Mouse (Mus musculus): ENCODE measurements around the gene Sim2. TPM values are rescaled to one million over a fixed set of nuclear protein-coding genes. Genes with fewer than 3 reads are reported as not detected.

The Sim2 gene
- total and polyA plus RNA-seq, 2 experiments from 2014 or later = 0.05 TPM; not detected in 1

DNA sequence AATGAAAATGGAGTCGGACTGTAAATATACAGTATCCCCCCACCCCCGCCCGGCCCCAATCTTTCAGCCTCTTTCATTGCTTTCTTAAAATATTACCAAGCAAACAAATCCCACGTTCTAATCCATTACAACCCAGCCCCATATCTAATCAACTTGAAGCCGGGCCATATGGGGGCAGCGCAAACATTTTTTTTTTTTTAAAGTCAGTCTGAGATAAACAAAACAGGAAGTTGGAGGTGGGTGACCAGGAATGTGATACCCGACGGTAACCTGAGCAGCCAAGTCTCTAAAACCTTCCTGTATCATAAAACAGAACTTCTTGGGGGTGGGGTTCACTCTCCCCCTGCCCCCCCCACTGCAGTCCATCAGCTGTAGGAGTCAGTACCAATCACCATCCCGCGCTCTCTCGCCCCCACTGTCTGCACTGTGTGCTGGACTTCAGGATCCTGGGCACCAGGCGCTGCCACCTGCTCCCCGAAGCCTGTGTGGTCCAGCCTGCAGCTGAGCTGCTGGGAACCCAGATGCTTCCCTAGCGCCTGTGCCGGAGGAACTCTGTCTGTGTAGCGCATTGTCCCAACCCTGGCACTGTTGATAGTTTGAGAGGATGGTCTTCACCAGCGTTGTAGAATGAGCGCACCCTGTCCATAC is 43.5 kb upstream of the Sim2 start:
- peaks cover 4% of the 10 kb centered on the region; the same call in 1 of the 2 replicates for H3K4me1 ChIP-seq (ENCODE audit: insufficient read depth, low read length)
- peak overlapping the region; percentile 8; the same call in 1 of the 2 replicates for H3K4me3 ChIP-seq (ENCODE audit: low read depth, low read length)
- H3K27me3 ChIP-seq (ENCODE audit: insufficient read depth, low read length) = peaks cover 19% of the 10 kb centered on the region
- ATAC-seq (ENCODE audit: low FRiP score) (0 out of 2 replicates have a peak, but pooled peaks have one; percentile 31), DNase-seq (ENCODE audit: low spot score) (peak; percentile 37)
- H3K36me3 ChIP-seq (ENCODE audit: insufficient read depth, low read length) = no peaks in the 10 kb centered on the region
- no peak overlapping the region for H3K9ac ChIP-seq (replicated peaks; ENCODE audit: low read length, poor library complexity, severe bottlenecking)
- H3K4me2 ChIP-seq (ENCODE audit: low read depth, low read length, poor library complexity, severe bottlenecking) = peak overlapping the region; percentile 32; the same call in 1 of the 2 replicates
- no peak overlapping the region for H3K27ac ChIP-seq (ENCODE audit: low read depth, low read length)
- TF ChIP-seq CTCF (IDR thresholded peaks at IDR 0.05) = no peak
- WGBS = 22% methylated on average over 18 of the region's 18 CpGs
- H3K9me3 ChIP-seq (ENCODE audit: low read length) = no peaks in the 10 kb centered on the region

DNA sequence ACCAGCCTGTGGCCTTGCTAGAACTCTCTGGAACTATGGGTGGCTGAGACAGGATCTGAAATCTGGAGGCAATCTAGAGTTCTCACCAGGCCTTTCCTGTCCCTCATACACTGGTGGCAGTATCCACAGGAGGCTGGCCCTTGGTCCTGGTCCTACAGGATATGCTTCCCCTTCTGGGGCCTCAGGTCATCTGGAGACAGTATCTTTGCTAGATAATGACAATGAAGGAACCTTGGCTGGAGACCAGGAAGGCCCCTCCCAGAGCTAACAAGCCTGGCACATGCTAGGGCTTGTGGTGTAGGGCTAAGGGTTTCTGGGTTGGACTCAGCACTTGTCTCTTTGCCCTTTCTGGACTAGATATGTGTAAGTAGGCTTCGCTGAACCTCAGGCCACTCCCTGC is 40.9 kb upstream of the Sim2 start:
- H3K36me3 ChIP-seq (ENCODE audit: insufficient read depth, low read length) = no peaks in the 10 kb centered on the region
- H3K27me3 ChIP-seq (ENCODE audit: insufficient read depth, low read length) = peaks cover 19% of the 10 kb centered on the region
- H3K9me3 ChIP-seq (ENCODE audit: low read length) = no peaks in the 10 kb centered on the region
- H3K9ac ChIP-seq (replicated peaks; ENCODE audit: low read length, poor library complexity, severe bottlenecking) = no peak overlapping the region
- no peak overlapping the region for H3K27ac ChIP-seq (ENCODE audit: low read depth, low read length)
- H3K4me1 ChIP-seq (ENCODE audit: insufficient read depth, low read length) = peaks cover 4% of the 10 kb centered on the region; the same call in 1 of the 2 replicates
- ATAC-seq (ENCODE audit: low FRiP score) (no peak), DNase-seq (ENCODE audit: low spot score) (no peak)
- TF ChIP-seq CTCF (IDR thresholded peaks at IDR 0.05) = no peak
- WGBS = 94% methylated on average over 1 of the region's 1 CpGs
- no peak overlapping the region for H3K4me3 ChIP-seq (ENCODE audit: low read depth, low read length)
- H3K4me2 ChIP-seq (ENCODE audit: low read depth, low read length, poor library complexity, severe bottlenecking) = no peak overlapping the region

DNA sequence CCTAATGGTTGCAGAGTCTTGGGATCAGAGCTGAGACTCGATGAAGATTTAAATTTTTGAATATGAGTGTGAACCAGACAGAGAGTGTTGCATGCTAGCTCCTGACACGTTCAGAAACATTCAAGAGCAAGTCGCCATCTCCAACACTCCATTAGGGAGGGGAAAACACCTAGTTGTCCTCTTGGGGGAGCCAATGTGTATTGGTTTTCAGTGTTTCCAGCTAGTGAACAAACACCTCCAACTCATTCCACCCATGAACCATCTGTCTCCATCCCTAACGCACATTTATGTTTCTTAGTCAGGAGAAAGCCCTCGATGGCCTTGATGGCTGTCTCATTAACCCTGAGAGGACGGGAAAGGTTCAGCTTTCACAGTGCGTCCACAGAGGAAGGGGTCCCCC is 39.7 kb upstream of the Sim2 start:
- 0 out of 2 replicates have a peak, but pooled peaks have one; percentile 15 for TF ChIP-seq CTCF (IDR thresholded peaks at IDR 0.05)
- 61% methylated on average over 7 of the region's 7 CpGs for WGBS
- peaks cover 11% of the 10 kb centered on the region for H3K27me3 ChIP-seq (ENCODE audit: insufficient read depth, low read length)
- DNase-seq (ENCODE audit: low spot score) (no peak), ATAC-seq (ENCODE audit: low FRiP score) (no peak)
- H3K4me1 ChIP-seq (ENCODE audit: insufficient read depth, low read length) = peaks cover 4% of the 10 kb centered on the region; the same call in 1 of the 2 replicates
- no peaks in the 10 kb centered on the region for H3K36me3 ChIP-seq (ENCODE audit: insufficient read depth, low read length)
- no peaks in the 10 kb centered on the region for H3K9me3 ChIP-seq (ENCODE audit: low read length)
- H3K4me3 ChIP-seq (ENCODE audit: low read depth, low read length) = no peak overlapping the region
- H3K4me2 ChIP-seq (ENCODE audit: low read depth, low read length, poor library complexity, severe bottlenecking) = no peak overlapping the region
- H3K27ac ChIP-seq (ENCODE audit: low read depth, low read length) = no peak overlapping the region
- no peak overlapping the region for H3K9ac ChIP-seq (replicated peaks; ENCODE audit: low read length, poor library complexity, severe bottlenecking)

DNA sequence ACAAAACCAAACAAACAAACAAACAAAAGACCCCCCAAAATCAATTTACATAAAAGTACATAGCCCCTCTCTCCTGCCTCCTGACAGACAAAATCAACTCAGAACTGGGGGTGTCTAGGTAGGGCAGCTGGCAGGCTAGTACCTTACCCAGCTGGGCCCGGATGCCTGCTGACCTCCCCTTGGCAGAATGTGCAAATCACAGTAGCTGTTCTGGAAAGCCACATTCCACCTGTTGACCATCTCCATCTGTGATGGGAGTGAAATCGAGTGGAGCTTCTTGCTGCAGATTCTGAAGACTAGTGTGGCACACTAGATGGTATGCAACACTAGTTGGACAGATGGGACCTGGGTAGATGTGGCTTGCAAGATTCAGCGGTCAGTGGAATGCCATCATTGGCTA is 34.4 kb upstream of the Sim2 start:
- DNase-seq (ENCODE audit: low spot score) (peak; percentile 58), ATAC-seq (ENCODE audit: low FRiP score) (no peak)
- TF ChIP-seq CTCF (IDR thresholded peaks at IDR 0.05) = no peak
- H3K9ac ChIP-seq (replicated peaks; ENCODE audit: low read length, poor library complexity, severe bottlenecking) = no peak overlapping the region
- H3K4me3 ChIP-seq (ENCODE audit: low read depth, low read length) = no peak overlapping the region
- H3K4me2 ChIP-seq (ENCODE audit: low read depth, low read length, poor library complexity, severe bottlenecking) = no peak overlapping the region
- H3K27me3 ChIP-seq (ENCODE audit: insufficient read depth, low read length) = no peaks in the 10 kb centered on the region
- H3K9me3 ChIP-seq (ENCODE audit: low read length) = no peaks in the 10 kb centered on the region
- H3K36me3 ChIP-seq (ENCODE audit: insufficient read depth, low read length) = no peaks in the 10 kb centered on the region
- H3K27ac ChIP-seq (ENCODE audit: low read depth, low read length) = no peak overlapping the region
- 85% methylated on average over 3 of the region's 3 CpGs for WGBS
- no peaks in the 10 kb centered on the region for H3K4me1 ChIP-seq (ENCODE audit: insufficient read depth, low read length)

DNA sequence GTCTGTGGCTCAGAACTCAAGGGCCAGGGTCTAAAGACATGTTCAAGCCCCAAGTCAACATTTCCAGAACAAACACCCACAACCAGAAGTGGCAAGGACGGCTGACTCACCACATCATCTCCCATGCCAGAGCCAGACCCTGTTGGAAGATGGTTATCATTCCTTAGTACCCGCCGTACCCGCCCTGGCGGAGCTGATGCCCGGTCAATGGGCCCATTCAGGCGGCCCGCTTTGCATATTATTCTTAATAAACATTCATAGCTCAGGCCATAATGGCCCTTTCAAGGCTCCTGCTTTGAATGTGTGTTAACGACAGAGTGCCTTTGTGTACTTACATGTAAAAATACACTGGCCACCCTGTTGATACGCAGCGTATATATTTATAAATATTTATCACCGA is 29.6 kb upstream of the Sim2 start:
- TF ChIP-seq CTCF (IDR thresholded peaks at IDR 0.05) = no peak
- Histone ChIP-seq H3K4me1 (ENCODE audit: insufficient read depth, low read length) (no peaks in the 10 kb centered on the region), H3K4me2 (ENCODE audit: low read depth, low read length, poor library complexity, severe bottlenecking) (no peak overlapping the region), H3K27ac (ENCODE audit: low read depth, low read length) (no peak overlapping the region), H3K4me3 (ENCODE audit: low read depth, low read length) (no peak overlapping the region), H3K9me3 (ENCODE audit: low read length) (no peaks in the 10 kb centered on the region), H3K36me3 (ENCODE audit: insufficient read depth, low read length) (no peaks in the 10 kb centered on the region), H3K27me3 (ENCODE audit: insufficient read depth, low read length) (no peaks in the 10 kb centered on the region), H3K9ac (replicated peaks; ENCODE audit: low read length, poor library complexity, severe bottlenecking) (no peak overlapping the region)
- DNase-seq (ENCODE audit: low spot score) (no peak), ATAC-seq (ENCODE audit: low FRiP score) (no peak)
- WGBS = 73% methylated on average over 12 of the region's 12 CpGs

DNA sequence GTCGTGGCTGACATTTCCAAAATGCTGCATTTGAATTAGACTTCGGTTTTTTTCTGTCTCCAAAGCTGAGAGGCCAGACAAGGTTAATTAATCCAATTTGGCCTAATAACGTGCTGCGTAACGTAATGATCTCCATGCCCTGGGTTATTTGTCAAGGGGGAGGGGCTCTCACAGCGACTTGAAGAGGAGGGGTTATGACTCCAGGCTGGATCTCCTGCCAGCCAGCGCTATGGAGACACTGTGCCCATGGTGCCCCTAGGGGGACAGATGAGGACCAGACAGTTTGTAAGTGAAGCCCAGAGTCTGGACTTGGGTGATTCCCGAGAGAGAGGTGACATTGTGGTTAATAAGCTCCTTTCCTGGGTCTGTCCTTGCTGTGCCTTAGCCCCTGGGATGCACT is 29.2 kb upstream of the Sim2 start:
- ATAC-seq (ENCODE audit: low FRiP score) (no peak), DNase-seq (ENCODE audit: low spot score) (peak; percentile 12)
- no peaks in the 10 kb centered on the region for H3K36me3 ChIP-seq (ENCODE audit: insufficient read depth, low read length)
- H3K4me3 ChIP-seq (ENCODE audit: low read depth, low read length) = no peak overlapping the region
- H3K4me2 ChIP-seq (ENCODE audit: low read depth, low read length, poor library complexity, severe bottlenecking) = no peak overlapping the region
- WGBS = 31% methylated on average over 8 of the region's 8 CpGs
- H3K27ac ChIP-seq (ENCODE audit: low read depth, low read length) = no peak overlapping the region
- no peaks in the 10 kb centered on the region for H3K4me1 ChIP-seq (ENCODE audit: insufficient read depth, low read length)
- H3K9ac ChIP-seq (replicated peaks; ENCODE audit: low read length, poor library complexity, severe bottlenecking) = no peak overlapping the region
- peak; percentile 2; the same call in 1 of the 2 replicates for TF ChIP-seq CTCF (IDR thresholded peaks at IDR 0.05)
- H3K9me3 ChIP-seq (ENCODE audit: low read length) = no peaks in the 10 kb centered on the region
- H3K27me3 ChIP-seq (ENCODE audit: insufficient read depth, low read length) = no peaks in the 10 kb centered on the region
